Mouse (Mus musculus) kidney, embryonic 16.5 days (tissue): ENCODE data around the gene Fam69b. TPM values are rescaled to one million over a fixed set of nuclear protein-coding genes. Genes with fewer than 3 reads are reported as not detected.

ENCODE experiments used
- ATAC-seq: fragments of 200-750 bp; cut with Nextera tagmentation; 2 replicates; pipeline ENCODE4 v1.8.0; 2017; ENCODE audit warnings: moderate TSS enrichment; ENCODE audit not compliant: low FRiP score, low TSS enrichment
- H3K27ac ChIP-seq: fragments of 300-500 bp; sonication (generic); 2 replicates; pipeline ENCODE4 v1.5.1; 2014; ENCODE audit warnings: low read length
- H3K27me3 ChIP-seq: fragments of 300-500 bp; sonication (generic); 2 replicates; pipeline ENCODE4 v1.6.1; 2014; ENCODE audit warnings: low read length, control low read depth, mixed read lengths; ENCODE audit not compliant: insufficient read depth
- H3K36me3 ChIP-seq: fragments of 300-500 bp; sonication (generic); 2 replicates; pipeline ENCODE4 v1.6.1; 2014; ENCODE audit warnings: low read length, control low read depth, mixed read lengths; ENCODE audit not compliant: insufficient read depth
- H3K4me1 ChIP-seq: fragments of 300-500 bp; sonication (generic); 2 replicates; pipeline ENCODE4 v1.6.1; 2014; ENCODE audit warnings: low read length, control low read depth, mixed read lengths; ENCODE audit not compliant: insufficient read depth
- H3K4me2 ChIP-seq: fragments of 300-500 bp; sonication (generic); replicated peaks from 2 replicates; pipeline ENCODE4 v1.6.1; 2014; ENCODE audit warnings: low read depth, low read length
- H3K4me3 ChIP-seq: fragments of 300-500 bp; sonication (generic); 2 replicates; pipeline ENCODE4 v1.5.1; 2014; ENCODE audit warnings: mild to moderate bottlenecking, low read length
- H3K9ac ChIP-seq: fragments of 300-500 bp; sonication (generic); replicated peaks from 2 replicates; pipeline ENCODE4 v1.6.1; 2014; ENCODE audit warnings: low read length
- H3K9me3 ChIP-seq: fragments of 300-500 bp; sonication (generic); 2 replicates; pipeline ENCODE4 v1.6.1; 2016; ENCODE audit warnings: low read length, control low read depth
- WGBS: fragments of 180-500 bp; shearing (Covaris S2); extraction: QIAGEN DNeasy Blood & Tissue Kit; methylation state at CpG from one replicate; pipeline ENCODE4 v1.1.7; 2014; 5-methylcytosine and 5-hydroxymethylcytosine counted together
- polyA plus RNA-seq: library from polyadenylated mRNA; unstranded; fragments of >200 nt; fragmentation: Nextera tagmentation; extraction: Ambion mirVana; gene quantifications from 2 replicates; pipeline ENCODE4 v1.2.1, GENCODE M21; 2015

The Fam69b gene
- polyA plus RNA-seq, 1 experiment from 2014 or later: 40.3 TPM

DNA sequence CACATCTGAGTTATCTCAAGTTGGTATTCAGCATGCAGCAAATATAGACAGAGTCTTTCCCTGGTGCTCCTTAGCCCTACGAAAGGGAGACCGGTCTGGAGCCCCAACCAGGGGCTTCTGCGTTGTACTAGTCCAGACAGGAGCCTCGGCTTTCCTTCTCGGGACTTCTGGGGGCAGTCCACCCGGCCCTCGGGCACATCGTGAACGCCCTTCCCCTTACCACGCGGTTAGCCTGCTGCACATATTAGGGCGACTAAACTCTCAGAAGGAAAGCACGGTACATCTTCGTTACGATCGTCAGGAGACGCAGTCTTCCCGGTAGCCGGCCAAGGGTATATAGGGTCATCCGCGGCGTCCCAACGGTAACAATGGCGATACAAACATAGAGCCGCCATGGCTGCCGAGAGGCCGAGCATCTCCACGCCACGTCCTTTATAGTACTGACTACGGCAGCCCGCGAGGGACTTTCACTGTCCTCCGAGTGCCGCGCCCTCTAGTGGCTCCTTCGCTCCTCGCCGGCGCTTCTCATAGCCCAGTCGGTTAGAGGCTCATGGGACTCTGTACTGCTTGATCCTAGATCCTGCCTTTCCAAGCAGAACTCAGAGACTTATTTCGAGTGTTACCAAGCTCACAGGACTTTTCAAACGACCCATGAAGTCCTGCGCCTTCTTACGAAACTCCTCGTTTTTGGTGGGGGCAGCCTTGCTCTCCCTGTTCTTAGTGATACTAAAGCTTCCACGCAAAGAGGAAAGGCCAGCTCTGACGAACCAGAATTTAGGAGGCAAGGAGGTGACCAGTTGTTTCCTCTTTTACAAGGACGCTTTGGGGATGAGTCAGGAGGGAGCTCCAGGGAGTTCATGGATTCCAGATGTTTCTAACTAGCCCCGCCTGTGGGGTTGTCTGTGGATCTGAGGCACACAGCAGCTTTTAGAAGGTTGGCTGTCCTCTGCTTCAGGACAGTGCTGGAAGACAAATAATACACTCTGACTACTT is 11.9 kb downstream of the Fam69b start:
- WGBS: 4% methylated on average over 49 of the region's 49 CpGs
- Histone ChIP-seq H3K4me3 (peak overlapping the region; percentile 100), H3K27ac (peak overlapping the region; percentile 87), H3K9ac (peak overlapping the region; percentile 99), H3K27me3 (no peaks in the 10 kb centered on the region), H3K4me1 (peaks cover 24% of the 10 kb centered on the region), H3K9me3 (no peaks in the 10 kb centered on the region), H3K4me2 (peak overlapping the region; percentile 66), H3K36me3 (peaks cover 33% of the 10 kb centered on the region)
- peak; percentile 84 for ATAC-seq

DNA sequence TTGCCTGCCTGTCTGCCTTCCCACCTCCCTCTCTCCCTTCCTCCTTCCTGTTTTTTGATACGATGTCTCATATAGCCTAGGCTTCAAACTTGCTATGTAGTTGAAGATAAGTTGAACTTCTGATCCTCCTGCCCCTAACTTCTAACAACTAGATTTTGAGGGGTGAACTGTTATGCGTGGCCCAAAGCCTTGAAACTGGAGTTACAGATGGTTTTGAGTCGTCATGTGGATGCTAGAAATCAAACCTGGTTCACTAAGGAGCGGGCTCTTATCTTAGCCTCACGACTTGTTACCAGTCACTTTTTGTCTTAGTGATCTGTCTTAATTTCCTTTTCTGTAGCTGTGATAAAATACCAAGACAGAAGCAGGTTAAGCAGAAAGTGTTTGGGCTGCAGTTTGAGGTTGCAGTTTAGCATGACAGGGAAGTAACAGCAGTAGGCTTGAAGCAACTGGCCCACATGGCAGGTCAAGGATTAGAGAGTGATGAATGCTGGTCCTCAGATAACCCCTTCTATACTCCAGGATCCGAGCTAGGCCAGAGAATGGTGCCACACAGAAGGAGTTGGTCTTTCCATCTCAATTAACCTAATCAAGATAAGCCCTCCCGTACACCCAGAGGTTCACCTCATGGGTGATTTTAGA is 12.9 kb downstream of the Fam69b start:
- no peak for ATAC-seq
- Histone ChIP-seq H3K9me3 (no peaks in the 10 kb centered on the region), H3K4me1 (peaks cover 24% of the 10 kb centered on the region)

DNA sequence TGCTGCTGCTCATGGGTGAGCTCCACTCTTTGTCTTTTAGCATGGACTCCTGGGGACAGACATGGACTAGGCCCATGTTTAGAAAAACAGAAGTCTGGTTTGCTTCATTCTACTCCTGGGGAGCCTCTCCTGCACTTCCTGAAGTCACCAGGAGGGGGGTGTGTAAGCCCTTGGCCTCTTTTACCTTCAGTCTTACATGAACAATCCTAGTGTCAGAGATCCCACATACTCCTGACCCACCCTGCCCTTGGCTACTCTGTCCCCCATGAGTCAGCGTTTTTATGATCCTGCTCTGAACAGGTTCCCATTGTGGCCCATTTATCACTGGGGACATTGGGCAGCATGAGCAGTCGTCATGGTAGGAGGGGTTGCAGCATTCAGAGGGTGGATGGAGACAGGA is 15.7 kb downstream of the Fam69b start:
- H3K9me3 ChIP-seq: no peaks in the 10 kb centered on the region
- whole genome bisulfite sequencing: 51% methylated on average over 2 of the region's 2 CpGs
- H3K4me1 ChIP-seq: peaks cover 5% of the 10 kb centered on the region
- H3K9ac ChIP-seq: no peak overlapping the region
- H3K27me3 ChIP-seq: no peaks in the 10 kb centered on the region
- no peak overlapping the region for H3K4me2 ChIP-seq
- no peak overlapping the region for H3K27ac ChIP-seq
- no peaks in the 10 kb centered on the region for H3K36me3 ChIP-seq
- no peak overlapping the region for H3K4me3 ChIP-seq
- no peak for ATAC-seq

More for the DNA sequence above, 12.9 kb downstream of the Fam69b start:
- no peak overlapping the region for H3K4me2 ChIP-seq
- H3K27me3 ChIP-seq: no peaks in the 10 kb centered on the region
- WGBS: 79% methylated on average over 7 of the region's 7 CpGs
- no peak overlapping the region for H3K4me3 ChIP-seq
- H3K9ac ChIP-seq: no peak overlapping the region
- H3K27ac ChIP-seq: no peak overlapping the region
- H3K36me3 ChIP-seq: peaks cover 23% of the 10 kb centered on the region

DNA sequence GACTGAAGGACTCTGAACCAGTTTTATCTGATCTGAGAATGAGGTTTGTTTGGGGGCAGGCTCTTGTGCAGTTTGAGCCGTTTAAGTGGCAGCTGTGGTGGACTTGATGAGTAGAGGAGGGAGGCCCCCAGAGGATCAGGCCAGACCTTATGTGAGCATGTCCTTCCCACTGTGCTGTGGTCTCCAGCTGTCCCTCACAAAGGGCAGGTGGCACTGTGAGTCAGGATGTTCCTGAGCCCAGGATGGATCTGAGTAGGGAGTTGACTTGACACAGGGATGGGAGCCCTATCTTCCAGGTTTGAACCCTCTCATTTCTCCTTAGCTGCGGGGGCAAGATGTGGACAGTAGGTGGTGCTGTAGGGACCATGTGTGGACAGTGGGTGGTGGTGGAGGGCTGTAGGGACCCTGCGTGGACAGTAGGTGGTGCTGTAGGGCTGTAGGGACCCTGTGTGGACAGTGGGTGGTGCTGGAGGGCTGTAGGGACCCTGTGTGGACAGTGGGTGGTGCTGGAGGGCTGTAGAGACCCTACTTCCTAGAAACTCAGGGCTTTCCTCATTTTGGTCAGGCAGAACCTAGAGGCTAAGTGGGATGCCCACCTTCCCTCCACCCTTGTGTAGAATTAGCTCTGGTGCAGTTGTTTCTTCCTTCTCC is 18.5 kb downstream of the Fam69b start:
- Histone ChIP-seq H3K9me3 (no peaks in the 10 kb centered on the region), H3K4me1 (no peaks in the 10 kb centered on the region), H3K27ac (no peak overlapping the region), H3K4me3 (no peak overlapping the region), H3K9ac (no peak overlapping the region), H3K4me2 (no peak overlapping the region), H3K36me3 (no peaks in the 10 kb centered on the region), H3K27me3 (no peaks in the 10 kb centered on the region)
- WGBS: 18% methylated on average over 3 of the region's 3 CpGs
- peak; percentile 93 for ATAC-seq

DNA sequence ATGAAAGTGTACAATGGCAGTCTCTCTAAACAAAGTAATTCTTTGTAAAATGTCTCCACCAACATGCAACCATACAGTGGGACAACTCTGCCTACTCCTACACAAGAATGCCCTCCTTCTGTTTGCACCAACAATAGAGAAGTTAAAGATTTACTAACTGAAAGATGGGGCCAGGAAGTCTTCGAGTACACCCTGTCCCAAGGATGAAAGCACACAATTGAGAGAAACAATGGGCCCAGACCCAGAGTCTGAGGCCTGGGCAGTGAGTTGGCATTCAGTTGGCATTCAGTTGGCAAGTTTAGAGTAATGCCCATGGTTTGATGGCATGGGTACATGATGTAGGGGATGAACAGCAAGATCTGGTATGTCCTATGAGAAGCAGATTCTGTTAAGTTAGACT is 26.4 kb downstream of the Fam69b start:
- no peak for ATAC-seq
- Histone ChIP-seq H3K36me3 (no peaks in the 10 kb centered on the region), H3K4me2 (no peak overlapping the region), H3K4me1 (no peaks in the 10 kb centered on the region), H3K4me3 (no peak overlapping the region), H3K27ac (no peak overlapping the region), H3K27me3 (no peaks in the 10 kb centered on the region), H3K9me3 (no peaks in the 10 kb centered on the region), H3K9ac (no peak overlapping the region)
- WGBS: 52% methylated on average over 1 of the region's 1 CpGs

DNA sequence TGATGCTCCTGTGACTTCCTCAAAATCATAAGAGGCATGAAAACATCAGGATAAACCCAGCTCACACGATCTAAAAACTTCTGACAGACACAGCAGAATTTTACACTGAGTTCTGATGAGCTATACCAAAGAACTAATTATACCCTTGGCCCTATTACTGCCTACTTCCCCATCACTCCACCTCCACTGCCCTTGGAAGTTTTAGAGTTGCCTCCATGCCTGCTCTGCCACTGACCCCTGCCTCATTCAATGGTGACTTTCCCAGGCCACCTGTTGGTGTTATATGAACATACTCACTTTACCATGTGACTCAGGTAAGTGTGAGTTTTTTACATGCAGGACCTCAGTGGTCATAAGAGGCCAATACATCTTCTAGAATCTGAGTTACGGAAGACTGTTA is 29.2 kb downstream of the Fam69b start:
- H3K27ac ChIP-seq: no peak overlapping the region
- peaks cover 4% of the 10 kb centered on the region for H3K4me1 ChIP-seq
- no peaks in the 10 kb centered on the region for H3K9me3 ChIP-seq
- no peak overlapping the region for H3K4me2 ChIP-seq
- H3K27me3 ChIP-seq: no peaks in the 10 kb centered on the region
- no peaks in the 10 kb centered on the region for H3K36me3 ChIP-seq
- H3K9ac ChIP-seq: no peak overlapping the region
- no peak for ATAC-seq
- 95% methylated on average over 2 of the region's 2 CpGs for WGBS
- no peak overlapping the region for H3K4me3 ChIP-seq

DNA sequence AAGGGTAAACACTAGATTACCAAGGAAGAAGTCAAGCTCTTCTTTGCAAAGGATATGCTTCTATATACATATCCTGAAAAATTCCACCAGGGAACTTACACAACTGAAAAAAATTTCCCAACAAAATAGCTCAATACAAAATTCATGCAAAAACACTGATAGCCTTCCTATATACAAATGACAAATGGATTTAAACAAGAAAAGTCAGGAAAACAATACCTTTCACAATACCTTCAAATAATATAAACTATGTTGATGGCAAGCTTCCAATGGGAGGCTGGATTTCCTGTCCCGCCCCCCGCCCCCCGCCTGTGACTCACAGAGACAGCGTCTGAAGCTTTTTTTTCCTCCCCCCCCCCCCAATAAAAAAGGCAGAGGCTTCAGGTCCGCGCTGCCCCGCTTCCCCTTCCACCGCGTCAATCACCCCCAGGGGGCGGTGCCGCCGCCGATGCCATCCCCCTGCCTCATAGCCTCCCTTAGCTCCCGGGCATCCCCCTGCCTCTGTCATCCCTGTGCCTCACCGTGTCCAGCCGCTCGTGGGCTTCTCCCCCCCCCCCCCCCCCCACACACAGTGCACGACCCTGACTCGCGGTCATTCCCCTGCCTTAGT is 33.0 kb downstream of the Fam69b start:
- no peak overlapping the region for H3K27ac ChIP-seq
- peak overlapping the region; percentile 42 for H3K4me3 ChIP-seq
- H3K4me2 ChIP-seq: peak overlapping the region; percentile 74
- H3K4me1 ChIP-seq: peaks cover 4% of the 10 kb centered on the region
- H3K36me3 ChIP-seq: no peaks in the 10 kb centered on the region
- H3K27me3 ChIP-seq: no peaks in the 10 kb centered on the region
- peak overlapping the region; percentile 50 for H3K9ac ChIP-seq
- ATAC-seq: no peak
- no peaks in the 10 kb centered on the region for H3K9me3 ChIP-seq
- WGBS: under 1% methylated on average over 16 of the region's 20 CpGs

DNA sequence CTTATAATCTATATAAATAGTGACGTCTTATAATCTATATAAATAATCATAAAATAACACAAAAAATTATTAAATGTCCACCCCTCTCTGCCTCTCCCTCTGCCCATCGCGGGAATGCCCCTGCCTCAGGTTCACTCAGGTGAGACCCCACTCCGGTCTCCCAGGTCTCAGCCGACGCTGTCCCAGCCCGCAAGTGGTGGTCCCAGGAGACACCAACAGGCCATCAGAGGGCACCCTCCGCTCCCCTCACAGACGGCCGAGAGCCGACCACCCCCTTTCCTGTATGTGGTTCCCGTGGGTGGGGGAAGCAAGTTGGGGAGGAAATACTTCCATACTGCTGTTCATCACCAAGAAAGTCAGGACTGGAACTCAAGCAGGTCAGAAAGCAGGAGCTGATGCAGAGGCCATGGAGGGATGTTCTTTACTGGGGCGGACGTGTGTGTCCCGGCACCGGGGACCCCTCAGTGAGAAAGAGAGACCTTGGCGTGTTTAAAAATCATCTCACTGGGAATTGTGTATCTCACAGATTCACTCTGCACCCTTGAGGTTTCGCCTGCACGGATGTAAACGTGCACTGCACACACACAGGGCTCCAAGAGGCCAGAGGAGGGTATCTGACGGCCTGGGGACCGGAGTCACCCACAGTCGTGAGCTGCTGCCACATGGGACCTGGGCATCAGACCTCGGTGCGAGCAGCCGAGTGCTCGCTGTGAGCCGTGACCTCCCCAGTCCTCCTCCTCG is 33.7 kb downstream of the Fam69b start:
- Histone ChIP-seq H3K9me3 (no peaks in the 10 kb centered on the region), H3K9ac (peak overlapping the region; percentile 50), H3K27me3 (no peaks in the 10 kb centered on the region), H3K36me3 (no peaks in the 10 kb centered on the region), H3K27ac (no peak overlapping the region), H3K4me3 (peak overlapping the region; percentile 42), H3K4me1 (peaks cover 4% of the 10 kb centered on the region), H3K4me2 (peak overlapping the region; percentile 74)
- ATAC-seq: peak; percentile 61; the same call in 1 of the 2 replicates
- WGBS: 44% methylated on average over 29 of the region's 29 CpGs

DNA sequence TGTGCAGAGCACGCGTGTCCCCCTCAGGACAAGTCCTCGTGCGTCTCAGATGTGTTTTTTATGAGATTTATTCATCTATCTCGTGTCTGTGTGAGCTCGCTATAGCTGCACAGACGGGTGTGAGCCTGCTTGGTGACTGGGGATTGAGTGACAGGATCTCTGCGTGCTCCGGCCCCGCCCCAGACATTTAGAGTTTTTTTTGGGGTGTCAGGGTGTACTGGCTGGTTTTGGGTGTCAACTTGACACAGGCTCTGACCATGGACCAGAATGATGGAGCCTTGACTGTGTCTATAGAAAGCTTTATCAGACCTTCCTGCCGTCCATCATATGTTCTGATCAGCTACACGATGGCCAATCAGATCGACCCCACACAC is 34.2 kb downstream of the Fam69b start:
- WGBS: 70% methylated on average over 13 of the region's 13 CpGs
- Histone ChIP-seq H3K4me3 (no peak overlapping the region), H3K36me3 (no peaks in the 10 kb centered on the region), H3K4me2 (no peak overlapping the region), H3K9me3 (no peaks in the 10 kb centered on the region), H3K27me3 (no peaks in the 10 kb centered on the region), H3K27ac (no peak overlapping the region), H3K9ac (no peak overlapping the region), H3K4me1 (peaks cover 4% of the 10 kb centered on the region)
- ATAC-seq: no peak
